Mouse (Mus musculus): ENCODE data around the gene Glyatl3.

Glyatl3 gene

DNA sequence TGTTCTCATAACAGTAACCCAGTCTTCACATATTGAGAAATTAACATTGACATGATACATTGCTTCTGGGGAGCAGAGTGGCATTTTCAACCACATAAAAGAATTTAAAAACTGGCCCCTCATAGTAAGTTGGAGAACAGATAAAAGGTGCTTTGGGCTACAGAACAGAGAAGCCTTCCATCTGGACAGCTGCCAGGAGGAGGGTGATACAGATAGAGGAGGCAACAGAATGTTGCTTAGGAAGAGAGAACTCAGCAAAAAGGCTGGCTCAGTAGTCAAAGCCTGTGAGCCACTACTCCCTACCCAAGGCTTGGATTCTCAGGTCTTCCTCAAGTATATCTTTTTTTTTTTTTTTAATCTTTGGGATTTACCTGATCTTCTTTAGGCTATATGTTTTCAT is 59.1 kb downstream of the Glyatl3 start:
- DNase-seq (ENCODE audit: low spot score): no peak

Data from MN1 (cell line).